Mouse (Mus musculus) cerebellum, adult 2 months (tissue): Measurements from ENCODE around the gene Gm20458. TPM values are rescaled to one million over a fixed set of nuclear protein-coding genes. Genes with fewer than 3 reads are reported as not detected.

Source experiments
- DNase-seq, 2 experiments: peaks; one replicate each; pipeline ENCODE4 v3.0.0; 2021
- H3K27ac ChIP-seq: fragments of 200-500 bp; 2 replicates; pipeline ENCODE4 v1.5.1; 2012; ENCODE audit warnings: low read length, control low read depth, inconsistent platforms; ENCODE audit not compliant: insufficient read depth
- H3K27me3 ChIP-seq: fragments of 200-500 bp; 2 replicates; pipeline ENCODE4 v1.6.1; 2012; ENCODE audit warnings: inconsistent platforms, mild to moderate bottlenecking, low read length, moderate library complexity; ENCODE audit not compliant: control insufficient read depth, insufficient read depth
- H3K4me1 ChIP-seq: fragments of 200-500 bp; 2 replicates; pipeline ENCODE4 v1.6.1; 2011; ENCODE audit warnings: low read length; ENCODE audit not compliant: control insufficient read depth, insufficient read depth
- H3K4me3 ChIP-seq: fragments of 200-500 bp; replicated peaks from 2 replicates; pipeline ENCODE3; 2011; ENCODE audit warnings: mild to moderate bottlenecking, low read depth, low read length, control low read depth; ENCODE audit not compliant: insufficient read depth
- CTCF ChIP-seq: fragments of 200-500 bp; IDR thresholded peaks from 2 replicates; pipeline ENCODE4 v1.5.1; 2011; ENCODE audit warnings: low read depth, mild to moderate bottlenecking, control low read depth, low read length, moderate library complexity, borderline replicate concordance; ENCODE audit not compliant: insufficient read depth
- POLR2A ChIP-seq: fragments of 200-500 bp; IDR thresholded peaks from 2 replicates; pipeline ENCODE4 v1.6.1; 2011; ENCODE audit warnings: low read length, control low read depth, borderline replicate concordance; ENCODE audit not compliant: insufficient read depth
- WGBS: fragments of 180-500 bp; shearing (Covaris S2); methylation state at CpG from one replicate; pipeline ENCODE4 v1.1.7; 2018; 5-methylcytosine and 5-hydroxymethylcytosine counted together
- polyA plus RNA-seq: library from polyadenylated mRNA; depleted of rRNA; stranded (reverse); fragments of >200 nt; gene quantifications from 2 replicates; pipeline ENCODE4 v1.2.3, GENCODE M21; 2012

Gm20458 gene
- polyA plus RNA-seq, 1 experiment = 16.7 TPM

DNA sequence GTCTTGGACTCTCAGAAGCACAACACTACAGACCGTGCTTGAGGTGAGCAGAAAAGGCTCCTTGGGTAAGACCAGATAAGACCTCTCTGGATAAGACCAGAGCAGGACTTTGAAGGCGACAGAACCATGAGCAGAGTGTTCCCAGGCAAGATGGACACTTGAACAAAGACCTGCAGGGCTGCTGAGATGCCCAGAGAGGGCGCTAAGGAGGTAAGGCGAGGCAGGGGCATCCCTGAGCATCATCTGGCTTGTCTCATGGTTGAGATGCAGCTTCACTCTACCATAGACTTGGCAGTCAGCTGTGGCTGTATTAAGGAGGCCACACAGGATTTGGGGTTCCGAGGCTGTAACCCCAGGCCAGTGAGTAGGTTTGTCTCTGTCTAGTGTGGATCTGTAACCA lies 38.5 kb downstream of the Gm20458 start:
- H3K4me1 ChIP-seq = 0 out of 2 replicates have a peak, but pooled peaks cover 4% of the 10 kb centered on the region
- TF ChIP-seq CTCF (no peak), POLR2A (no peak)
- H3K27me3 ChIP-seq = no peaks in the 10 kb centered on the region
- DNase-seq = no peak
- WGBS = 63% methylated on average over 5 of the region's 5 CpGs
- no peak overlapping the region for H3K27ac ChIP-seq
- H3K4me3 ChIP-seq = no peak overlapping the region

- Histone ChIP-seq H3K4me3 (no peak overlapping the region), H3K27me3 (no peaks in the 10 kb centered on the region), H3K27ac (no peak overlapping the region), H3K4me1 (0 out of 2 replicates have a peak, but pooled peaks cover 4% of the 10 kb centered on the region)
- 11% methylated on average over 7 of the region's 7 CpGs for WGBS
- no peak for DNase-seq
- TF ChIP-seq CTCF (no peak), POLR2A (no peak)
These were observed 39.7 kb downstream of the Gm20458 start for GRCm38 (mm10) chr2:164500511-164500910.

- TF ChIP-seq CTCF = no peak
- TF ChIP-seq POLR2A = no peak
- 97% methylated on average over 3 of the region's 3 CpGs for WGBS
- Histone ChIP-seq H3K4me1 (0 out of 2 replicates have a peak, but pooled peaks cover 3% of the 10 kb centered on the region), H3K4me3 (no peak overlapping the region), H3K27ac (no peak overlapping the region), H3K27me3 (no peaks in the 10 kb centered on the region)
- no peak for DNase-seq
These were observed 44.2 kb downstream of the Gm20458 start for GRCm38 (mm10) chr2:164504919-164505318.

GRCm38 (mm10) chr2:164505619-164506347 lies 45.0 kb downstream of the Gm20458 start:
- no peak overlapping the region for H3K27ac ChIP-seq
- no peak for DNase-seq
- no peak overlapping the region for H3K4me3 ChIP-seq
- H3K4me1 ChIP-seq = no peaks in the 10 kb centered on the region
- TF ChIP-seq CTCF (no peak), POLR2A (no peak)
- H3K27me3 ChIP-seq = no peaks in the 10 kb centered on the region
- WGBS = 95% methylated on average over 4 of the region's 4 CpGs

DNA sequence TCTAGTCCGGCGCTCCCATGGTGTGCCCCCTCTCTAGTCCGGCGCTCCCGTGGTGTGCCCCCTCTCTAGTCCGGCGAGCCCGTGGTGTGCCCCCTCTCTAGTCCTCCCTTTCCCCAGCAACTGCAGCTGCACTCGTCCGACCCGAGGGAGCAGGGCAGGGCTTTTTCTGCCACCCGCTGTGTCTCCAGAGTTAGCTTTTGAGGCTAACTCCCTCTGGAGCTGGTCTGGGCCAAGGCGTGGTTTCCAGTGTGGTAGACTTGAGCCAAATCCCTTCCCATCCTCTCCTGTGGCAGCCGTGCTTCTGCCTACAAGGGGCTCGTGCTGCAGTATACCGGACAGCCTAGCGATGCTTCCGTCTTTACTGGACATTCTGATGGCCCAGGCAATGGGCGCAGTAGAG lies 47.0 kb downstream of the Gm20458 start:
- Histone ChIP-seq H3K4me3 (no peak overlapping the region), H3K27me3 (no peaks in the 10 kb centered on the region), H3K4me1 (no peaks in the 10 kb centered on the region), H3K27ac (no peak overlapping the region)
- TF ChIP-seq POLR2A (no peak), CTCF (no peak)
- no peak for DNase-seq
- WGBS = 72% methylated on average over 19 of the region's 19 CpGs

DNA sequence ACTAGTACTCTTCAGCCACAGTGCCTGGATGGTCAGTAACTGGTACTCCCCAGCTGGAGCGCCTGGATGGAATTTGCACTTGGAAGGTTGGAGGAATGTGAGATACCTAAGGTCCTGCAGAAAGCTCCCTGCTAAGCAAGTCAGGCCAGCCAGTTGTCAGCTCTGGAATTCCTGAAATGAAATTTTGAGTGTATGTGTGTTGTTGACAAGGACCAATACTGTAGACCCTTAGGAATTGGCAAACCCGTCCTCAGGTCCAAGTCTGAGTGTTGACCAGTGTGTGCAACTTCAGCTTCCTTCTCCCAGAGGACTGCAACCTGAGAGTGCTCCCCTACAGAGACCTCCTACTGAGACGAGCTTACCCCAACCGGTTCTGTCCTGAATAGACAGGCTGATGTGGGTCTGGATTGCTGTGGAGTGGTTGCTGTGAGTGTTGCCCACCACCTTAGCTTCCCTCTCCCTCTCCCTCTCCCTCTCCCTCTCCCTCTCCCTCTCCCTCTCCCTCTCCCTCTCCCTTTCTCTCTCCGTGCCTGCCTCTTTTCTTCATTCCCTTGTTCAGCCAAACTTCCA lies 49.9 kb downstream of the Gm20458 start:
- DNase-seq = no peak
- H3K4me3 ChIP-seq = no peak overlapping the region
- H3K27ac ChIP-seq = no peak overlapping the region
- H3K27me3 ChIP-seq = no peaks in the 10 kb centered on the region
- WGBS = 42% methylated on average over 5 of the region's 5 CpGs
- TF ChIP-seq CTCF = no peak
- no peak for TF ChIP-seq POLR2A
- no peaks in the 10 kb centered on the region for H3K4me1 ChIP-seq

DNA sequence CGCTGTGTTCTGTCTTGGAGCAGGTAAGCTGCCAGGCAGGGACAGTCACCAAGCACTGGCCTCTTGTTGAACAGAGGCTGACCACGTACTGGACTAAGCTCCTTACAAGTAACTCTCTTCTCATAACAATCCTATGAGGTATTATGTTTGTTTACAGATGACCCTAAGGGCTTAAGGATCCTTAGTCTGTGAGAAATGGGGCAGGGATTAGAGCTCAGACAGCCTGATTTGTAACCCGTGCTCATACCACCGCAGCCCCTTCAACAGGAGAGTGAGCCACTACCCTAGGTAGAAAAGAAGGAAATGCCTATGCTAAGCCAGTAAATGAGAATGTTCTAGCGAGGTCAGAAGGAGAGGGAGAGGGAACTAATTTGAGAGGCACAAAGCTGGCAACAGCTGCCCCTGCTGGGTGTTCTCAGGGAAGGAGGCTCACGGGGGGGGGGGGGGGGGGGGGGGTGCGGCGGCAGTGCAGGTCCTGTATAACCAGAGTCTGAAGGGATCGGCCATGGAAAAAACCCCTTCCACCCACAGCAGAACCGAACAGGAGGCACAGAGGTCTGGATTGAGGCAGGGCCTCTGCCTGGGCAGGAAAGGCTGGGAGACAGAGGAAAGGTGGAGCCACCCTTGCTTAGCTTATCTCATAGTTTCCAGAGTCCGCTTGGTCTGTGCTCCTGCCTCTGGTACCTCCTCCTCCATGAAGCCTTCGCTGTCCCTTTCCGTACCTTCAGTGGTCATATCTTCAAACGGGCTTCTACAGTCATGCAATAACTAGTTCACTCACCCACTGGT lies 51.5 kb downstream of the Gm20458 start:
- H3K27ac ChIP-seq = no peak overlapping the region
- TF ChIP-seq CTCF (no peak), POLR2A (no peak)
- 70% methylated on average over 12 of the region's 14 CpGs for WGBS
- no peak overlapping the region for H3K4me3 ChIP-seq
- no peaks in the 10 kb centered on the region for H3K4me1 ChIP-seq
- no peaks in the 10 kb centered on the region for H3K27me3 ChIP-seq
- no peak for DNase-seq
